Mouse (Mus musculus) urinary bladder, adult 2 months (tissue): ENCODE results near the gene Fgf2. TPM values are rescaled to one million over a fixed set of nuclear protein-coding genes. Genes with fewer than 3 reads are reported as not detected.
A peak's percentile ranks its signal among the peaks of the same experiment; 100 is the strongest.

ENCODE experiments used
- DNase-seq: peaks from one replicate; pipeline ENCODE4 v3.0.0; 2022; ENCODE audit warnings: low spot score
- polyA plus RNA-seq: library from polyadenylated mRNA; depleted of rRNA; stranded (reverse); fragments of >200 nt; gene quantifications from 2 replicates; pipeline ENCODE4 v1.2.3, GENCODE M21; 2012; rRNA removed

Fgf2 gene
- polyA plus RNA-seq, result 6.1 and 7.0 TPM in 2 replicates

DNA sequence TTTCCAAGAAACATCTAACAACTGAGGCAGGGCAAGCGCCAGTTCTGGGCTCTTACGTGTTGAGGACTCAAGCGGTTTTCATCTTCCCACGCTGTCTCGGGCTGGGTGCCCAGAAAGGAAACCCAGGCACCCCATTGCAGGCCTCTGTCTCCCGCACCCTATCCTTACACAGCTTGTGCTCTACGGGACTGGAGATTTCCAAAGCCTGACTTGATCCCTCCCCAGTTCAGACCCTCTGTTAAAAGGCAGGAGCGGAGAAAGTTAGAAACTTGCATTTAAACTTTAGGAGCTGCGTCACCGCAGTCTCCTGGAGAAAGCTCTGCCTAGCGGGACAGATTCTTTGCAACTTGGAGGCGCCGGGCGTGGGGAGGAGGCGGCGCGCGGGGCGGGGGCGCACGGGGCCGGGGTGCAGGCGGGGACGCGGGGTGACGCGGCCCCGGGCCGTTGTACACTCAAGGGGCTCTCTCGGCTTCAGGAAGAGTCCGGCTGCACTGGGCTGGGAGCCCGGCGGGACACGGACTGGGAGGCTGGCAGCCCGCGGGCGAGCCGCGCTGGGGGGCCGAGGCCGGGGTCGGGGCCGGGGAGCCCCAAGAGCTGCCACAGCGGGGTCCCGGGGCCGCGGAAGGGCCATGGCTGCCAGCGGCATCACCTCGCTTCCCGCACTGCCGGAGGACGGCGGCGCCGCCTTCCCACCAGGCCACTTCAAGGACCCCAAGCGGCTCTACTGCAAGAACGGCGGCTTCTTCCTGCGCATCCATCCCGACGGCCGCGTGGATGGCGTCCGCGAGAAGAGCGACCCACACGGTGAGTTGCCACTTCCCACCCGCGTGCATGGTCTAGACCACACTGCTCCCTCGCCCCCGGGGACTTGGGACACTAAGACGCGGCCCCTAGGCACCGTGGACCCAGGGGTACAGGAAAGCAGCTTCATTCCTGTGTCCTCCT, at the start of gene Fgf2:
Gene Fgf2, plus strand, starts transcription at position 126 of the 945 bp plus-strand sequence.
- DNase-seq, result peak; percentile 29

- DNase-seq, result no peak
Measured at GRCm38 (mm10) chr3:37299470-37299869, 48.7 kb upstream of the Fgf2 start.

DNA sequence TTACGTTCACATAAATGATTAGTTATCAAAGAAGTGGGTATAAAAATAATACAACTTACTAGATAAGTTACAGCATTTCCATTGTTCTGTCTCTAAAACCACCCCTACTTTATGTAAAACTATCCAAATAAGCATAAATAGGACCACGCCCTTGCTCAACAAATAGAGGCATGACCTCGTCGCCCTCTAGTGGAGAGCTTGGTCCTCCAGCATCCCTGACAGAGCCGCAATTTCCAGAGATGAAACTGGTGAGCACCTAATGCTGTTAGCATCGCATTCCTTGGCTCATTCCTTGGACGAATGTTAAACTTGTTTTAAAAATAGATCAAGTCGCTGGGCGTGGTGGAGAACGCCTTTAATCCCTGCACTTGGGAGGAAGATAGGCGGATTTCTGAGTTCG, 45.5 kb upstream of the Fgf2 start:
- no peak for DNase-seq

DNA sequence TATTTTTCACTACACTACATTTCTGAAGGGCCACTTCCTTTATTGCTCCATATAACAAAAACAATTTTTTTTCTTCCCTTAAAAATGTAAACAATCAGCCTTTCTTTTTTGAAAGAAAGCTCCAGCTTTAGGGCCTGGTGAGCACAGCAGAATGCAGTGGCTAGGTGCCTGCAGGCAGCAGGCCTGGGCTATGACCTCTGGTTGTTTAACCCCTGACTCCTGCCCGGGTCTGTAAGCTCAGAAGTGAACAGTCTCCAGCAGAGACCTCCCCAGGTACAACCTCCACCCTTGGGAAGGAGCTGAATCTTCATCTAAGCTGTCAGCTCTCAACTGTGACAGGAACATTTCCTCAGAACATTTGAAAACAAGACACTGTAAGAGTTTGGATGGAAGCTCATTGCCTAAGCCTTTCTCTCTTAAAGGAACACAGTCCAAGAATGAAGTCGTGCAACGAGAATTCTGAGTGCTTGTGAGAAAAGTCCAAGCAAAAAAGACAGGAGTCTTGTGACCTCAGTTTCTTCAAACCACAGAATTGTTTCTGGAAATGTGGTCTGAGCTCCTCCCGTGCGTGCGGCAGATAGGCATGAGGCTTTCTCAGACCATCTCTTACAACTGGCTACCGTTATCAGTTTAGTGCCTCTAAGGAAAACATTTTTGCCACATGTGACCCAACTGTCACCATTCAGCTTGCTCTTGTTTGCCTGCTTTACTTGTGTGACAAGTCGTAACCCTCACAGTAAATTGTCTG, 44.6 kb upstream of the Fgf2 start:
- DNase-seq, result no peak

- DNase-seq, result no peak
Measured at GRCm38 (mm10) chr3:37311897-37312369, 36.2 kb upstream of the Fgf2 start.

- peak; percentile 93 for DNase-seq
Measured at GRCm38 (mm10) chr3:37312370-37312941, 35.7 kb upstream of the Fgf2 start, which contains the start of the genes Bbs12 and Cetn4. Gene Bbs12, plus strand, starts transcription at chr3:37312554. Gene Cetn4, minus strand, starts transcription at chr3:37312708.

DNA sequence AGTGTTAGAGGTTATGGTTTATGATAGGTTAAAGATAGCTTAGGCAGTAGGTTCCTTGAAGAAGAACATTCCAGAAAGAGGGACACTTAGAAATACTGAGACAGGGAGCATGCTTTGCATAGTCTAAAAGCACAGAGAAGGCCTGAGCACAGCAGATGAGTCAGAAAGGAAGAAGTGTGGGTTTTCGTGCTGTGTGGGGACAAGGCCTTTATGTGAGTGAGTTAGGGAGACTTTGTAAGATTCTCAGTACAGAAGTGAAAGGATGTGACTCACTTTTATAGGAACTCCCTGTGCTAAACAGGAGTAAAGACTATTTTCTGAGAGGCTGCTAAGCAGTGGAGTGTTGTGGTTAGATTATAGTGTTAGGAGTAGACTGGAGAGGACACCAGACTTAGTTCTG, 34.8 kb upstream of the Fgf2 start:
- no peak for DNase-seq

DNA sequence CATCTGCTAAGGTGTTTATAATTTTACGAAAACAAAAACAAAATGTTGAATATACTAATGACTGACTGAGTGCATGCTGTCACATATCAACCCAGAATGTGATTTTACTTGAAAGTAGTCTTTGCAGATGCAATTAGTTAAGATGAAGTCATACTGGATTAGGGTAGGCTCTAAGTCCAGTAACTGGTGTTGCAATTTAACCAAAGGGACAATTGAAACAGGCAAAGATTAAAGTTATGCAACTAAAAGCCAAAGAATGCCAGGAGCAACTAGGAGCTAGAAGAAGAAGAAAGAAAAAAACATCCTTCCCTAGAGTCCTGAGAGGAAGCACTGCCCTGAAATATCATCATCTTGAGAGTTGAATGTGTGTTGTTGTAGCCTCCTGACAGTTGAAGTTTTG, 31.9 kb upstream of the Fgf2 start:
- no peak for DNase-seq

GRCm38 (mm10) chr3:37324310-37324709, 23.8 kb upstream of the Fgf2 start:
- no peak for DNase-seq

DNA sequence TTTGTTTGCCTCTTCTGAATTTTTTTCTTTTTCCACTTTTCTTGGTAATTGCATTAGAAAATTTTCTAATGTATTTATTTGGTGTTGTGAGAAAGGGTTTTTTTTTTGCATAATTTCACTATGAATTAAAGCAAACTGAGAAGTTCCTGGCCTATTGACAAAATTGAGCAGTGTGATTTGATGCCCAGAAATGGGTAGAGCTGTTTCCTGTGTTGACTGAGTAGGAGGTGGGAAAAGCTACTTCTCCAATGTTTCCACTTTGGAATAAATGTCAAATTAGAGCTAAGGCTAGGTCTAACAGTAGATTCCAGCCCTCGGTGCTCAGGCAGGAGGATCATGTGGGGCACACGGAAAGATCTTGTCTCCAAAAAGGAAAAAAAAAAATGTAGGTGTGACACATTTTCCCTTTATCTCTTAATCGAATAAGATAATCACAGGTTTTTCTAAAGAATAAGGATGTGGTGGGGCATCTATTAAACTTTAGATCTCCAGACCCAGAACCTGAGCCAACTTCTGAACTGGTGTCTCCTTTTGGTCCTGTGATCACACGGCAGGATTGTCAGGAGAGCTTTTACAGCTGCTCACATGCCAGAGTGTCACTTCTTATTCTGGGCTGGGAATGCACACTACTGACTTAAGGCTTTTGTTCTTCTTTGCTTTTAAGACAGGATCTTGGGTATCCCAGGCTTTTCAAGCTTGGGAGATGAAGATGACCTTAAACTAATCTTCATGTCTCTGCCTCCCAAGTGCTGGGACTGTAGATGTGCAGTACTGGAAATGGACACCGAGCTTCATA, 22.6 kb upstream of the Fgf2 start:
- no peak for DNase-seq

DNA sequence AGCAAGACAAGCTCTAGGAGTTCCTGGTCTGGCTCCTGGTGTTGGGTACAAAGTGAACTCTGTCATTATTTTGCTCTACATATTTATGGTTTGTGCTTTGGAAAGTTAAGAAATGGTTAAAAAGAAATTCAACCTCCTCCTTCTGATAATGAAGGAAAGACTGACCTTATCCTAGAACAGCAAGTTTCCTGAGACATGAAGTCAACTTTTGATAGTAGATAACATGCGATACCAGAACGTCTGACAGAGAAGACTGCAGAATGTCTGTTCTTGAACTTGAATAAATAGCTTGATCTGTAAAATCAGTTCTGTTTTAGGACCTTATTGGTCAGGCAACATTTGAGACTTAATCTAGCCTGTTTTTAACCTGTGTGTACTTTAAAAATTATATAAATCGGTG, 21.5 kb upstream of the Fgf2 start:
- DNase-seq, result no peak

DNA sequence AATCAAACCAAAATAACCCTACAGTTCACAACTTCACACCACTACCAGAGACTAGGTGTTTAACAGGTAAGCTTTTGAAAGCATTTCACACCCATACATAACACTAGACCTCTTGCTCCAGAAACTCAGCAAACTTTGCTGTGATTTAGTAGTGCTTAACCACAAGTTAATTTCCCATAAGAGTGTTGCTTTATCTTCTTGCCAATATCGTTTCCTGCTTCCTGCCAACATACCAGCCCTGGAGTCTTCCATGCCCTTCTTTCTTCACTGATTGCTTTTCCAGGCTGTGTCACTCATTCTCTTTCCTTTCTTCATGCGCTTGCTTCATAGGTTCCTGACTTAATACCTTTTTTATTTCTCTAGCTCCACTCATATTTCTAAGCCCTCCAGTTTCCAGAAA, 19.7 kb upstream of the Fgf2 start:
- DNase-seq, result no peak

DNA sequence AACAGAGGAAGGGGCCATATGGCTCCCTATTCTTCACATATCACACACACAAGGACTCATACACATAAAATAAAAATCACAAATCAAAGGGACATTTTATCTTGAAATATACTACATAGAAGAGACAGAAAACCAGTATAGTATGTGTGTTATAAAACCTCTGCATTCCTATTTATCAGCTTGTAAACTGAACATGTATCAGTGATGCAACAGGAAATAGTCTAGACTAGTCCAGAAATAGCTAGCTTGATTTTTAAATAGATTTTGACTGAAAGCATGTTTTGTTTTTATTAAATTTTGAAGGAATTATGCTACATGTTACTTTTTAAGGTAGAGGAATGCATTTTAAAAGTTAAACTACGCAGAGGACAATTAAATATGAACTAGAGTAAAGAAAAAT, 18.2 kb upstream of the Fgf2 start:
- DNase-seq, result no peak

DNA sequence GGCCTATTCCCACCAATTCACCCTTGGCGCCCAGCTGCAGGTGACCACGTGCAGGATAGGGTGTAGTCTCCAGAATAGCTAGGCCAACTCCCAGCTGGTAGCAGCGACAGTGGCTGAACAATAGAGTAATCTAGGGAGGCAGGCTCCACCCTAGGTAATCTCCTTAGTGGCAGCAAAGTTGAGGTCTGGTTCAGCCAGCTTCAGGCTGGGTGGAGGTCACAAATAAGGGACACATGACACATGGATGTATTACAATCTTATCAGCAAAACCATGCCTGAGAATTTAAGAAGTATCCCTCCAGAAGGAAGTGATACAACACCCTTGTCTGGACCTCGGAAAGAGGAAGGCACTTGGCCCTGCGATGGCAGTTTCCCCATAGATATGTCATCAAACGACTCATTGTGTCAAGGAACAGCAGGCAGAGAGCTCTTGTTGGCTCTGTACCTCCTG, 16.1 kb upstream of the Fgf2 start:
- DNase-seq, result no peak

DNA sequence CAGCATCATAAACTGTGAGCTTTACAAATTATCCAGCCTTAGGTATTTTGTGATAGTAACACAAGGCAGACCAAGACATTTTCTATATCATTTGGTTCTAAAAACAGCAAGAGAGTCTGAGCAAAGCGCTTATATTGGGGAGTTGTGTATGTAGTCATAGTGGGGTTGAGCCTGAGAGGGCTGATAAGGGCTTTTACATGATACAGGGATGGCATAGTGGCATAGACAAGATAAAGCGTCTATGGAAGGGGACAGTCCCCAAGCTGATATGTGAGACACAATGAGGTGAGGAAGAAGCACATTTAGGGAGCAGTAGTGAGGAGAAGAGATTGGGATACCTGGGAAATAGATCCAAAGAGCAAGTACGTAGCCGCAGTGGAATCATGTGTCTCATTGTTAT, 14.1 kb upstream of the Fgf2 start:
- no peak for DNase-seq

- no peak for DNase-seq
Measured at GRCm38 (mm10) chr3:37341110-37341509, 7.0 kb upstream of the Fgf2 start.

DNA sequence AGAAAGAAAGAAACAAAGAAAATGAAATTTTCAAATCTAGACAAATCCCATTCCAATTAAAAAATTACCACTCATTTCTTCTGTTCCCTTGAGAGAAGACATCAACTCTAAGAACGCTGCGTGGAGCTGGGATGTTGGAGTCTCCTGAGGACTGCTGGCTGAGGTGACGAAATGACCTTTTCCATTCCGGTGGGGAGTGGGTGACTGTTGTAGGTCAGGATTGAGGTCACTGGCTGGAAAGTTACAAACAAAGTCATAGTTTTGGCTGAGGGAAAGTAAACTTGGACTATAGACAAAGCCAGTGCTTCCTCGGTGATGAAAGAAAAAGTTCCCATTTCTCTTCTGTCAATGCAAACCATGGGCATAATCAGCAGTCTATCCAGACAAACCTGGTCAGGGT, 5.3 kb upstream of the Fgf2 start:
- no peak for DNase-seq

- DNase-seq, result no peak
Measured at GRCm38 (mm10) chr3:37347671-37348070, 475 bp upstream of the Fgf2 start.

- no peak for DNase-seq
Measured at GRCm38 (mm10) chr3:37349166-37349548, 1.0 kb downstream of the Fgf2 start.

- no peak for DNase-seq
Measured at GRCm38 (mm10) chr3:37350386-37350785, 2.2 kb downstream of the Fgf2 start.

DNA sequence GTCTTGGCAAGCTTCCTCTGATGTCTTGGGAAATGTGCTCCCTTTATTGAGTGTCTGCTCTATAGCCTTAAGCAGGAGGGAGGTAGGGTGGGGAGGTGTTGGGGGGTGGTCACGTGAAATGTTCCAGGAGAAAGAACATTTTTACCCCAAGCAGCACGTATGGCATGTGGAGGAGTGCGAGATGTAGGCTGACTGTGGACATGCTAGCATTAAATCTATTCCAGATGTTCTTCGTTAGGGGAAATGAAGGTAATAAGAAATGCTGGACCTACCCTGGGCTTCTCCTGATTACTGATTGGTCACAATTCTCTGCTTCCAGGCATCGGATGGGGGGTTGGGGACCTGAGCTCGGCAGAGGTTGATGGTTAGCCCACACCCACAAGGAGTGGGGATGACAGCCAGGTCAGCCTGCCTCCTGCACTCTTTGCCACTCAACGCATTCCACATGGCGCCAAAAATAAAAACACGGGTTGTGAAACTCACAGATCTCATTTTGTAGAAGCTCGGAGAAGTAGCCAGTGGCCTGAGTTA, 5.9 kb downstream of the Fgf2 start:
- no peak for DNase-seq
